Mouse (Mus musculus): ENCODE results near the gene Gm1604a. TPM values are rescaled to one million over a fixed set of nuclear protein-coding genes. Genes with fewer than 3 reads are reported as not detected.
A peak's percentile ranks its signal among the peaks of the same experiment; 100 is the strongest.
"Not testable (repeated sequence)": the region's sequence is repeated elsewhere in the genome, so short reads cannot be mapped to it uniquely, and the experiment has no call there.

Gm1604a gene
- polyA plus RNA-seq (2015; fragmentation: Nextera tagmentation; extraction: Ambion mirVana), result 0.30 TPM in 1 of 2 replicates, not detected in the other

DNA sequence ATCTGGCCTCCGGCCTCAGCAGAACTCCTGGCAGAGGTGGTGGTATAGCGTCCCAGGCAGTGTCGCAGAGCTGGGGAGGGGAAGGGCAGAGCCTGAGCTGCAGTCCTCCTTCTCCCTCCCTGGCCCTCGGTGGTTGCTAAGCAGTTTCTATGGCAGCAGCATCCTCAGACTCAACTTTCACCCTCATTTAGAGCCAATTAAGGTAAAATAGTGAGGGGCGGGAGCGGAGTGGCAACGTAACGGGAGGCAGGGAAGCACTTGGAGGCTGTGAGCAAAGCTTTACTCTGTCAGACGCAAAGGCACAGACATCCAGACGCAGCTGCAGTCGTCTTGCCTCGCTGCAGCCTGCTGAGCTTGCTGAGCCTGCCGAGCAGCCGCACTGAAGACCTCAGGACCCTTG is at the start of gene Gm1604a:
Gene Gm1604a (plus strand): TSS at position 312 of the 400 bp plus-strand sequence.
- H3K27ac ChIP-seq (replicated peaks); H3K36me3 ChIP-seq; H3K9me3 ChIP-seq; H3K9ac ChIP-seq; H3K27me3 ChIP-seq; H3K4me1 ChIP-seq (replicated peaks); H3K4me3 ChIP-seq: not testable (repeated sequence)
- peak within 1 kb of the TSS; percentile 32; the same call in 1 of the 2 replicates for H3K4me2 ChIP-seq
- peak; percentile 88 for ATAC-seq (ENCODE audit: low FRiP score, low read depth)
- WGBS, result 4% methylated on average over 5 of the region's 14 CpGs

GRCm38 (mm10) chr17:6978287-6979248 is 46.8 kb upstream of the Gm1604a start, which contains the start of gene Gm49721:
TSS of gene Gm49721 (plus strand) at chr17:6978904.
- ATAC-seq (ENCODE audit: low FRiP score, low read depth), result peak; percentile 98
- Histone ChIP-seq H3K4me3 (peak within 1 kb of the TSS; percentile 53), H3K4me2 (peak within 1 kb of the TSS; percentile 73), H3K9ac (peak within 1 kb of the TSS; percentile 67)
- not testable (repeated sequence) for H3K27ac ChIP-seq (replicated peaks); H3K27me3 ChIP-seq; H3K4me1 ChIP-seq (replicated peaks); H3K36me3 ChIP-seq; H3K9me3 ChIP-seq
- 2% methylated on average over 52 of the region's 68 CpGs for WGBS

DNA sequence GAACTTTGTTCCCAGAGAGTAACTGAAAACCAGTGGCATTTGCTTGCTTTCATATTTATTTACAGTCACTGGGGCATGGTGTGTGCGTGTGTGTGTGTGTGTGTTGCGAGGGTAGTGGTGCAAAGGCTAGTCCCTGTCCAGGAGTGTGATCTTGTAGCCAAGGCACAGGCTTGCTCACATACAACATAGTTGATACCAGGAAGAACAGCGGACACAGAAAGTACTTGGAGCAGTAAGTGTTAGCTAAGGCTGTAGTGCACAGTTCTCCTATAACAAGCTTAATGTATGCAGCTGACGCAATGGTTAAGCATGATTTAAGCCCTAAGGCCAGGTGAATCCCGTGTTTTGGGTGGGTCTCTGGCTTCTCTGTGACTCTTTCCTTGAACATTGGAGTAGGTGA is 46.0 kb upstream of the Gm1604a start:
- H3K9ac ChIP-seq; H3K9me3 ChIP-seq; H3K27ac ChIP-seq (replicated peaks); ATAC-seq (ENCODE audit: low FRiP score, low read depth); H3K36me3 ChIP-seq; H3K27me3 ChIP-seq; H3K4me1 ChIP-seq (replicated peaks): not testable (repeated sequence)
- Histone ChIP-seq H3K4me3 (peak overlapping the region; percentile 53), H3K4me2 (peak overlapping the region; percentile 73)
- WGBS, result 18% methylated on average over 5 of the region's 5 CpGs

GRCm38 (mm10) chr17:6980144-6980543 is 45.2 kb upstream of the Gm1604a start:
- not testable (repeated sequence) for H3K9ac ChIP-seq; ATAC-seq (ENCODE audit: low FRiP score, low read depth); H3K27me3 ChIP-seq; H3K4me3 ChIP-seq; H3K4me1 ChIP-seq (replicated peaks); H3K4me2 ChIP-seq; H3K27ac ChIP-seq (replicated peaks); H3K36me3 ChIP-seq; H3K9me3 ChIP-seq
- WGBS, result 88% methylated on average over 5 of the region's 8 CpGs

GRCm38 (mm10) chr17:6986118-6986517 is 39.2 kb upstream of the Gm1604a start:
- 98% methylated on average over 1 of the region's 1 CpGs for WGBS
- H3K9me3 ChIP-seq; H3K9ac ChIP-seq; H3K4me3 ChIP-seq; H3K27me3 ChIP-seq; H3K4me1 ChIP-seq (replicated peaks); H3K36me3 ChIP-seq; H3K27ac ChIP-seq (replicated peaks); H3K4me2 ChIP-seq: not testable (repeated sequence)
- peak; percentile 23; the same call in 1 of the 2 replicates for ATAC-seq (ENCODE audit: low FRiP score, low read depth)

GRCm38 (mm10) chr17:6995504-6995903 is 29.9 kb upstream of the Gm1604a start:
- WGBS, result no CpG with 5 or more reads among the region's 6 CpGs
- not testable (repeated sequence) for H3K9me3 ChIP-seq; H3K27ac ChIP-seq (replicated peaks); H3K36me3 ChIP-seq; H3K9ac ChIP-seq; H3K4me3 ChIP-seq; H3K4me2 ChIP-seq; H3K27me3 ChIP-seq; H3K4me1 ChIP-seq (replicated peaks)
- peak; percentile 48; the same call in 1 of the 2 replicates for ATAC-seq (ENCODE audit: low FRiP score, low read depth)

DNA sequence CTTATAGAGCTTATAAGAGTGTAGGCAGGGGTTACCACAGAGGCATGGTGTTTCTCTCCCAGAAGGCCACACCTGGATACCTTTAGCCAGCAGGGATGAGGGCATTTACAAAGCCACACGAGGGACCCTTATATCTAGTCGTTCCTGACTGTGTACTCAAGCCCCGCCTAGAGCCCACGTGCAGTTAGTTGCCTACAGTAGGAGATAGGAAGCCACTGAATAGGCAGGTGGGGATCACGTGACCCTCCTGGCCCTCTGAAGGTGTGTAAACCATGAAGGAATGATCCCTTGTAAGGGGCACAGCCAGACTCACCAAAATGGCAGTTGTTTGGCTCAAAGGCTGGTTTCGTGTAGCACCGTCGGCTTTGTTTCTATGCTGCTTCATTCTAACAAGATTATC is 28.5 kb upstream of the Gm1604a start:
- not testable (repeated sequence) for H3K27me3 ChIP-seq; H3K9ac ChIP-seq; H3K4me2 ChIP-seq; ATAC-seq (ENCODE audit: low FRiP score, low read depth); H3K4me3 ChIP-seq; H3K36me3 ChIP-seq; H3K9me3 ChIP-seq; H3K4me1 ChIP-seq (replicated peaks); H3K27ac ChIP-seq (replicated peaks)
- 89% methylated on average over 8 of the region's 8 CpGs for WGBS

DNA sequence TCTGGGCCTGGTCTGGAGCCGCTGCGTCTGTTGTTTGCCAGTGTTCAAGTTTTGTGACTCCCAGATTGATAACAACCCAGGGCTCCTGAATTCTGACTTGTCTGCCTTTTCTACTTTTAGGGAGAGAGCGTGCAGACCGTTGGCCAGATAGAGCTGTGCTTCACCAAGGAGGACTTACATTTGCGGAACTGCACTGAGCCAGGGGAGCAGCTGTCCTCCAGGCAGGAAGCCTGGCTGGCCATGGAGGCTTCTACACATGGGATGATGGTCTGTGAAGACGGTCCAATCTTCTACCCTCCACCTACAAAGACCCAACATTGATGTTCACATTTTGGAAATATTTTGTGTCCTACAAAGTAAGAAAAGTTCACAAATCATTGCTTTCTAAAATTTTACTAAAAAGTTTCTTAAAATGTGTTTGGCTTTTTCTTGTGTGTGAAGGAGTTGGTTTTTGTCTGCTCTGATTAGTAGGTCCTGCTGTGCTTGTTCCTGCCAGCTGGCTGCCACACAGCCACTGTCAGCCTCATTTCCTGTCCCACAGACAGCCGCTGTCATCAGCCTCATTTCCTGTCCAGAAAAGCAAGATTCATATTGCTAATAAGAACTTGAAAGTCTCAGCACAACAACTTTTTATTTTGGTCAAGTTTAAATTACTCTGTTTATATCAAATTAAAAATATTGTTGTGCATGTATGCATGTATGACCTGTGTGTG is 27.4 kb upstream of the Gm1604a start:
- not testable (repeated sequence) for H3K4me1 ChIP-seq (replicated peaks); H3K9me3 ChIP-seq; H3K36me3 ChIP-seq; H3K27me3 ChIP-seq; H3K4me3 ChIP-seq; H3K9ac ChIP-seq; H3K27ac ChIP-seq (replicated peaks); H3K4me2 ChIP-seq; ATAC-seq (ENCODE audit: low FRiP score, low read depth)
- WGBS, result no CpG with 5 or more reads among the region's 7 CpGs

- not testable (repeated sequence) for H3K27me3 ChIP-seq; H3K27ac ChIP-seq (replicated peaks); ATAC-seq (ENCODE audit: low FRiP score, low read depth); H3K9me3 ChIP-seq; H3K9ac ChIP-seq; H3K4me1 ChIP-seq (replicated peaks); H3K36me3 ChIP-seq; H3K4me2 ChIP-seq; H3K4me3 ChIP-seq
- 81% methylated on average over 9 of the region's 12 CpGs for WGBS
These were observed 23.4 kb upstream of the Gm1604a start for GRCm38 (mm10) chr17:7001790-7002585.

- not testable (repeated sequence) for H3K36me3 ChIP-seq; H3K9ac ChIP-seq; H3K4me2 ChIP-seq; H3K4me1 ChIP-seq (replicated peaks); ATAC-seq (ENCODE audit: low FRiP score, low read depth); H3K9me3 ChIP-seq; H3K4me3 ChIP-seq; H3K27ac ChIP-seq (replicated peaks); H3K27me3 ChIP-seq
- no CpG with 5 or more reads among the region's 3 CpGs for WGBS
These were observed 22.0 kb upstream of the Gm1604a start for GRCm38 (mm10) chr17:7003392-7003791.

DNA sequence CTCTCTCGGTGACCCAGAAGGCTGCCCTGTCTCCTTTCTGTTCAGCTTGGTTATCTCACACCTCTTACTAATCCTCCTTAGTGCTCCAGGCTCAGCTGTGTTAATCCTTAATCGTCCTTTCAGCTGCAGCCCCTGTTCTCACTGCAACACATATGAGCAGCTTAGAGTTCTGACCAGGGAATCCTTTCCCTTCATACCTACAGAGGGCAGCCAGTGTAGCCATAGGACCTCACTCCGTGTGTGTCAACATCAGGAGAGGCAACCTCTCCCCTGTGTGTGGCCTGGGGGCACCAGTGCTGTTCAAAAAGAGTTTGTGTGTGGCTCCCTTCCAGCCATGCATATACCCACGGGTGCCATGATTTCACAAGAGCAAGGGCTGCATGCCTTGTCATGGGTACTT is 19.7 kb upstream of the Gm1604a start:
- not testable (repeated sequence) for H3K9ac ChIP-seq; H3K27ac ChIP-seq (replicated peaks)

GRCm38 (mm10) chr17:7008885-7009284 is 16.5 kb upstream of the Gm1604a start:
- not testable (repeated sequence) for H3K9ac ChIP-seq; ATAC-seq (ENCODE audit: low FRiP score, low read depth); H3K27me3 ChIP-seq; H3K36me3 ChIP-seq; H3K9me3 ChIP-seq; H3K4me2 ChIP-seq; H3K27ac ChIP-seq (replicated peaks); H3K4me1 ChIP-seq (replicated peaks); H3K4me3 ChIP-seq

More for the DNA sequence above, 19.7 kb upstream of the Gm1604a start:
- H3K27me3 ChIP-seq; H3K4me3 ChIP-seq; H3K36me3 ChIP-seq; H3K4me1 ChIP-seq (replicated peaks); H3K4me2 ChIP-seq; H3K9me3 ChIP-seq; ATAC-seq (ENCODE audit: low FRiP score, low read depth): not testable (repeated sequence)
- 76% methylated on average over 3 of the region's 4 CpGs for WGBS
